Mouse (Mus musculus): Measurements from ENCODE around the gene Gm12216. TPM values are rescaled to one million over a fixed set of nuclear protein-coding genes. Genes with fewer than 3 reads are reported as not detected.

The Gm12216 gene
- polyA plus RNA-seq, 1 experiment from 2014 or later = 0.40 TPM

GRCm38 (mm10) chr11:53794671-53795557 lies 64.1 kb downstream of the Gm12216 start:
- no peak for ATAC-seq
- H3K9me3 ChIP-seq (ENCODE audit: control insufficient read depth, low read length) = no peaks in the 10 kb centered on the region
- H3K27ac ChIP-seq (ENCODE audit: low read depth, low read length) = no peak overlapping the region
- no peaks in the 10 kb centered on the region for H3K27me3 ChIP-seq (replicated peaks; ENCODE audit: control insufficient read depth, insufficient read depth, low read length)
- WGBS = 63% methylated on average over 25 of the region's 25 CpGs
- H3K4me3 ChIP-seq (ENCODE audit: low read length) = no peak overlapping the region
- H3K4me1 ChIP-seq (ENCODE audit: control insufficient read depth, insufficient read depth, low read depth, low read length) = peaks cover 3% of the 10 kb centered on the region; the same call in 1 of the 2 replicates
- H3K36me3 ChIP-seq (ENCODE audit: control insufficient read depth, insufficient read depth, low read length) = no peaks in the 10 kb centered on the region
- no peak overlapping the region for H3K4me2 ChIP-seq (ENCODE audit: low read length)
- no peak overlapping the region for H3K9ac ChIP-seq (ENCODE audit: low read depth, low read length)

GRCm38 (mm10) chr11:53794015-53794414 lies 65.0 kb downstream of the Gm12216 start:
- Histone ChIP-seq H3K9ac (ENCODE audit: low read depth, low read length) (no peak overlapping the region), H3K4me1 (ENCODE audit: control insufficient read depth, insufficient read depth, low read depth, low read length) (peaks cover 3% of the 10 kb centered on the region; the same call in 1 of the 2 replicates), H3K9me3 (ENCODE audit: control insufficient read depth, low read length) (no peaks in the 10 kb centered on the region), H3K27ac (ENCODE audit: low read depth, low read length) (no peak overlapping the region), H3K4me3 (ENCODE audit: low read length) (no peak overlapping the region), H3K27me3 (replicated peaks; ENCODE audit: control insufficient read depth, insufficient read depth, low read length) (no peaks in the 10 kb centered on the region), H3K36me3 (ENCODE audit: control insufficient read depth, insufficient read depth, low read length) (no peaks in the 10 kb centered on the region), H3K4me2 (ENCODE audit: low read length) (no peak overlapping the region)
- 86% methylated on average over 3 of the region's 3 CpGs for WGBS
- ATAC-seq = no peak

- Histone ChIP-seq H3K4me3 (ENCODE audit: low read length) (no peak overlapping the region), H3K9ac (ENCODE audit: low read depth, low read length) (no peak overlapping the region), H3K27me3 (replicated peaks; ENCODE audit: control insufficient read depth, insufficient read depth, low read length) (no peaks in the 10 kb centered on the region), H3K36me3 (ENCODE audit: control insufficient read depth, insufficient read depth, low read length) (no peaks in the 10 kb centered on the region), H3K4me2 (ENCODE audit: low read length) (no peak overlapping the region), H3K9me3 (ENCODE audit: control insufficient read depth, low read length) (no peaks in the 10 kb centered on the region), H3K27ac (ENCODE audit: low read depth, low read length) (no peak overlapping the region), H3K4me1 (ENCODE audit: control insufficient read depth, insufficient read depth, low read depth, low read length) (peaks cover 3% of the 10 kb centered on the region; the same call in 1 of the 2 replicates)
- whole genome bisulfite sequencing = 68% methylated on average over 3 of the region's 3 CpGs
- no peak for ATAC-seq
Measured at GRCm38 (mm10) chr11:53792986-53793385, 66.1 kb downstream of the Gm12216 start.

- ATAC-seq = no peak
- Histone ChIP-seq H3K4me1 (ENCODE audit: control insufficient read depth, insufficient read depth, low read depth, low read length) (no peaks in the 10 kb centered on the region), H3K27me3 (replicated peaks; ENCODE audit: control insufficient read depth, insufficient read depth, low read length) (no peaks in the 10 kb centered on the region), H3K36me3 (ENCODE audit: control insufficient read depth, insufficient read depth, low read length) (no peaks in the 10 kb centered on the region), H3K4me2 (ENCODE audit: low read length) (no peak overlapping the region), H3K4me3 (ENCODE audit: low read length) (no peak overlapping the region), H3K27ac (ENCODE audit: low read depth, low read length) (no peak overlapping the region), H3K9me3 (ENCODE audit: control insufficient read depth, low read length) (no peaks in the 10 kb centered on the region), H3K9ac (ENCODE audit: low read depth, low read length) (no peak overlapping the region)
- WGBS = 78% methylated on average over 3 of the region's 3 CpGs
Measured at GRCm38 (mm10) chr11:53789277-53789676, 69.8 kb downstream of the Gm12216 start.

- 49% methylated on average over 8 of the region's 8 CpGs for WGBS
- no peak overlapping the region for H3K27ac ChIP-seq (ENCODE audit: low read depth, low read length)
- no peak overlapping the region for H3K4me2 ChIP-seq (ENCODE audit: low read length)
- no peak for ATAC-seq
- no peaks in the 10 kb centered on the region for H3K9me3 ChIP-seq (ENCODE audit: control insufficient read depth, low read length)
- no peak overlapping the region for H3K9ac ChIP-seq (ENCODE audit: low read depth, low read length)
- H3K4me1 ChIP-seq (ENCODE audit: control insufficient read depth, insufficient read depth, low read depth, low read length) = no peaks in the 10 kb centered on the region
- H3K36me3 ChIP-seq (ENCODE audit: control insufficient read depth, insufficient read depth, low read length) = no peaks in the 10 kb centered on the region
- no peaks in the 10 kb centered on the region for H3K27me3 ChIP-seq (replicated peaks; ENCODE audit: control insufficient read depth, insufficient read depth, low read length)
- no peak overlapping the region for H3K4me3 ChIP-seq (ENCODE audit: low read length)
Measured at GRCm38 (mm10) chr11:53788196-53788595, 70.9 kb downstream of the Gm12216 start.

DNA sequence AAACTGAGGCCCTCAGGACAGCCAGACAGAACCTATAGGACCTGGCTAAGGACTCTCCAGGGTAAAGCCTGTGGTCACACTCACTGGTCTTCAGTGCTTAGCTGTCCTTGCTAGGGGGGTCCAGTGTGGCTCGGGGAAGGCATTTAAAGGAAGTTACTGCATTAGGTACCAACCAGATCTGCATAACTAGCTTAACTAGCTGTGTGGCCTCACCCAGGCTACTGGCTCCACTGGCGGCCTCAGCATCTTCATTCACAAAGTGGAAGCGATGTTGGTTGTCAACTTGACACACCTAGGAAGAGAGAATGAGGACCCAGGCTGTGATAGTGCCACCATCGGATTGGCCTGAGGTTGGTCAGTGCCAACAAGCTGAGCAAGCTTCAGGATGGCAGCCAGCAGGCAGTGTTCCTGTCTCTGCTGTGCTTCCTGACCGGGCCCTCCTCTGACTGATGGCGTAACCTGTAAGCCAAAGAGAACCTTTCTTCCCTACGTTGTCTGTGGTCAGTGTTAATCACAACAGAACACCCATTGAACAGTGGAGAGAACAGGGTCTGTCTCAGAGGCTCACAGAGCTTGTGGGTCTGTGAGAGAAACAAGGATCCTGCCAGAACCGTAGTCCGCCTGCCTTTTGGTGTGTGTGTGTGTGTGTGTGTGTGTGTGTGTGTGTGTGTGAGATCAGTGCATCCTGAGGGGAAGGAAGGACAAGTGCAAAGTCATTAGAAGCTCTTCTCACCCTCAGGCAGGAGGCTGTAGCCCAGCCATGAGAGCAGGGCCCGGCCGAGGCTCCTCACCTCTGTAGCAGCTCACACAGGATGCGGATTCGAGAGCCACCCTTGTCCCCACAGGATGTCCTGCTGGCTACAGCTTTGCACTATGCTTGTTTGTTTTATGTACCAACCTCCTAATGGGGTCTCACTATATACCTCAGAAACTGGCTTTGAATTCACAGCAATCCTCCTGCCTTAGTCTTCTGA lies 72.7 kb downstream of the Gm12216 start:
- Histone ChIP-seq H3K4me2 (ENCODE audit: low read length) (no peak overlapping the region), H3K27me3 (replicated peaks; ENCODE audit: control insufficient read depth, insufficient read depth, low read length) (no peaks in the 10 kb centered on the region)

DNA sequence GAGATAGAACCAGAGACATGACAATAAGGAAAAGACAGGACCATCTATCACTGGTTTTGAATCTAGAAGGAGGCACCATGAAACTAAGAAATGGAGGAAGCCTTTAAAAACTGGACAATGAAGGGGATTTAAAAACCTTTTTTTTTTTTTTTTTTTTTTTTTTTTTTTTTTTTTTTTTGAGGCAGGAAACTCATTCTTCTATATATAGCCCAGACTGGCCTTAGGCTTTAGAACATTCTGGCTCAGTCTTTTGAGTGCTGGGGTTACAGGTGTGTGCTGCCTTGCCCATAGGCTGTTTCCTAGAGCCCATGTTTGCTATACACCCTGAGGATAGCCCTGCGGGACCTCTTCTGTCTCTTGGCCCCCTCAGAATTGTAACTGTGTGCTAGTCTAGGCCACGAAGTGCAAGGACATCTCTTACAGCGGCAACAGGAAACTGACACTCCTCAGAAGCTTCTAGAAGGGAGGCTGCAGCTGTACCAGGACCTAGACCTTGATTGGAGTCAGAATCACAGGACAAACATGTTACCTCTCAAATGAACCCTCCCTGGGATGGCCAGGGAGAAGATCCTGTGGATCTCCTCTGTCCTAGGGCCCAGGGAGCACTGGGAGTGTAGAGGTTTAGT lies 73.6 kb downstream of the Gm12216 start:
- WGBS = 88% methylated on average over 3 of the region's 3 CpGs

More for the DNA sequence above, 72.7 kb downstream of the Gm12216 start:
- Histone ChIP-seq H3K27ac (ENCODE audit: low read depth, low read length) (no peak overlapping the region), H3K4me1 (ENCODE audit: control insufficient read depth, insufficient read depth, low read depth, low read length) (no peaks in the 10 kb centered on the region), H3K9me3 (ENCODE audit: control insufficient read depth, low read length) (no peaks in the 10 kb centered on the region), H3K4me3 (ENCODE audit: low read length) (no peak overlapping the region), H3K9ac (ENCODE audit: low read depth, low read length) (no peak overlapping the region), H3K36me3 (ENCODE audit: control insufficient read depth, insufficient read depth, low read length) (no peaks in the 10 kb centered on the region)
- 83% methylated on average over 13 of the region's 13 CpGs for whole genome bisulfite sequencing
- ATAC-seq = no peak

GRCm38 (mm10) chr11:53783288-53783687 lies 75.8 kb downstream of the Gm12216 start:
- no peak for ATAC-seq
- Histone ChIP-seq H3K4me1 (ENCODE audit: control insufficient read depth, insufficient read depth, low read depth, low read length) (no peaks in the 10 kb centered on the region), H3K9ac (ENCODE audit: low read depth, low read length) (no peak overlapping the region), H3K36me3 (ENCODE audit: control insufficient read depth, insufficient read depth, low read length) (no peaks in the 10 kb centered on the region), H3K27me3 (replicated peaks; ENCODE audit: control insufficient read depth, insufficient read depth, low read length) (no peaks in the 10 kb centered on the region), H3K9me3 (ENCODE audit: control insufficient read depth, low read length) (no peaks in the 10 kb centered on the region), H3K27ac (ENCODE audit: low read depth, low read length) (no peak overlapping the region), H3K4me2 (ENCODE audit: low read length) (no peak overlapping the region), H3K4me3 (ENCODE audit: low read length) (no peak overlapping the region)
- 92% methylated on average over 9 of the region's 9 CpGs for WGBS

More for the DNA sequence above, 73.6 kb downstream of the Gm12216 start:
- Histone ChIP-seq H3K27ac (ENCODE audit: low read depth, low read length) (no peak overlapping the region), H3K4me3 (ENCODE audit: low read length) (no peak overlapping the region), H3K36me3 (ENCODE audit: control insufficient read depth, insufficient read depth, low read length) (no peaks in the 10 kb centered on the region), H3K4me1 (ENCODE audit: control insufficient read depth, insufficient read depth, low read depth, low read length) (no peaks in the 10 kb centered on the region), H3K27me3 (replicated peaks; ENCODE audit: control insufficient read depth, insufficient read depth, low read length) (no peaks in the 10 kb centered on the region), H3K9ac (ENCODE audit: low read depth, low read length) (no peak overlapping the region), H3K4me2 (ENCODE audit: low read length) (no peak overlapping the region), H3K9me3 (ENCODE audit: control insufficient read depth, low read length) (no peaks in the 10 kb centered on the region)
- ATAC-seq = no peak

Data from hindbrain, embryonic 16.5 days (tissue).